Mouse (Mus musculus) ES-E14 (cell line): ENCODE measurements around the gene Gm7356. TPM values are rescaled to one million over a fixed set of nuclear protein-coding genes. Genes with fewer than 3 reads are reported as not detected.
"Not testable (repeated sequence)": the region's sequence is repeated elsewhere in the genome, so short reads cannot be mapped to it uniquely, and the experiment has no call there.

Experiments used
- DNase-seq: peaks from one replicate; pipeline ENCODE4 v3.0.0-alpha.2; 2013; ENCODE audit warnings: low read depth, low spot score
- H3K27ac ChIP-seq: 2 replicates; pipeline ENCODE4 v1.5.1; 2012; ENCODE audit warnings: low read depth, mild to moderate bottlenecking, low read length, moderate library complexity, mixed read lengths; ENCODE audit not compliant: poor library complexity, insufficient read depth, severe bottlenecking
- H3K36me3 ChIP-seq: 2 replicates; pipeline ENCODE4 v1.6.1; 2012; ENCODE audit warnings: mild to moderate bottlenecking, low read length, moderate library complexity, mixed read lengths; ENCODE audit not compliant: control insufficient read depth, poor library complexity, insufficient read depth, severe bottlenecking
- H3K4me1 ChIP-seq, 2 experiments: fragments of 150-350 bp in 1 of 2; sonication (generic) in 1 of 2; 2 replicates each; pipeline ENCODE4 v1.6.1; 2012; ENCODE audit warnings: low read length in 2 of 2, mild to moderate bottlenecking in 1 of 2, mixed read lengths in 1 of 2; ENCODE audit not compliant: control insufficient read depth in 2 of 2, insufficient read depth in 2 of 2, poor library complexity in 1 of 2
- H3K4me3 ChIP-seq, 2 experiments: fragments of 150-350 bp in 1 of 2; sonication (generic) in 1 of 2; 2 replicates each; pipeline ENCODE4 v1.5.1; 2012; ENCODE audit warnings: low read length in 2 of 2, low read depth in 1 of 2, mild to moderate bottlenecking in 1 of 2, mixed read lengths in 1 of 2; ENCODE audit not compliant: insufficient read depth in 1 of 2, poor library complexity in 1 of 2, severe bottlenecking in 1 of 2
- H3K9ac ChIP-seq: 2 replicates; pipeline ENCODE4 v1.6.1; 2012; ENCODE audit warnings: low read depth, mild to moderate bottlenecking, low read length, mixed read lengths; ENCODE audit not compliant: poor library complexity, insufficient read depth, severe bottlenecking
- H3K9me3 ChIP-seq: fragments of 150-350 bp; sonication (generic); 2 replicates; pipeline ENCODE4 v1.6.1; 2012; ENCODE audit warnings: low read depth, mild to moderate bottlenecking, low read length; ENCODE audit not compliant: control insufficient read depth, insufficient read depth
- in situ Hi-C, 2 experiments: fragments of 600-800 bp; cut with MboI; formaldehyde crosslinking; loops; one replicate each; pipeline ENCODE4 v1.15.1; 2025; ENCODE audit warnings: low sequenced_read_pairs in 2 of 2, inconsistent platforms in 1 of 2; ENCODE audit not compliant: unreplicated experiment in 2 of 2
- total RNA-seq: library from RNA; depleted of rRNA; stranded (reverse); fragments of 300-350 nt; gene quantifications from 2 replicates; pipeline ENCODE4 v1.2.3, GENCODE M21; 2012; rRNA removed

Gm7356 gene
- total RNA-seq, 1 experiment, result not detected

- H3K27ac ChIP-seq, DNase-seq, in situ Hi-C loops, H3K4me3 ChIP-seq, H3K9ac ChIP-seq, H3K36me3 ChIP-seq, H3K4me1 ChIP-seq, H3K9me3 ChIP-seq: not testable (repeated sequence)
Observed at GRCm38 (mm10) chr17:13965048-13965447, 38.5 kb downstream of the Gm7356 start.

- H3K4me1 ChIP-seq, DNase-seq, H3K36me3 ChIP-seq, H3K9ac ChIP-seq, H3K27ac ChIP-seq, H3K4me3 ChIP-seq, in situ Hi-C loops, H3K9me3 ChIP-seq: not testable (repeated sequence)
Observed at GRCm38 (mm10) chr17:13962245-13962644, 41.3 kb downstream of the Gm7356 start.

GRCm38 (mm10) chr17:13958129-13958528 is 45.4 kb downstream of the Gm7356 start:
- H3K4me3 ChIP-seq, H3K27ac ChIP-seq, in situ Hi-C loops, H3K36me3 ChIP-seq, H3K4me1 ChIP-seq, H3K9ac ChIP-seq, H3K9me3 ChIP-seq, DNase-seq: not testable (repeated sequence)

GRCm38 (mm10) chr17:13951570-13951969 is 51.9 kb downstream of the Gm7356 start:
- in situ Hi-C loops, DNase-seq, H3K9ac ChIP-seq, H3K9me3 ChIP-seq, H3K27ac ChIP-seq, H3K36me3 ChIP-seq, H3K4me3 ChIP-seq, H3K4me1 ChIP-seq: not testable (repeated sequence)

Other genes with a start within 250 kb of the Gm7356 start
- 92.4 and 127 TPM in 2 replicates for gene Afdn, start 243.2 kb downstream of the Gm7356 start, total RNA-seq
- gene Tcte2, start 241.9 kb downstream of the Gm7356 start, total RNA-seq, result 3.3 and 5.8 TPM in 2 replicates
- 0.13 TPM in 1 of 2 replicates, not detected in the other for gene Gm7168, start 55.3 kb downstream of the Gm7356 start, total RNA-seq
- gene Gm7358, start 55.8 kb upstream of the Gm7356 start, total RNA-seq, result not detected in 2 replicates
- gene Dact2, start 200.6 kb upstream of the Gm7356 start, total RNA-seq, result 6.7 and 13.6 TPM in 2 replicates